Mouse (Mus musculus) MEL-GATA-1-ER (cell line): ENCODE data around the gene Uggt2.
"Not testable (repeated sequence)": the region's sequence is repeated elsewhere in the genome, so short reads cannot be mapped to it uniquely, and the experiment has no call there.

Source experiments
- DNase-seq: peaks from one replicate; pipeline ENCODE4 v3.0.0-alpha.2; 2012; ENCODE audit warnings: low read depth; ENCODE audit errors: extremely low read depth

Gene Uggt2

DNA sequence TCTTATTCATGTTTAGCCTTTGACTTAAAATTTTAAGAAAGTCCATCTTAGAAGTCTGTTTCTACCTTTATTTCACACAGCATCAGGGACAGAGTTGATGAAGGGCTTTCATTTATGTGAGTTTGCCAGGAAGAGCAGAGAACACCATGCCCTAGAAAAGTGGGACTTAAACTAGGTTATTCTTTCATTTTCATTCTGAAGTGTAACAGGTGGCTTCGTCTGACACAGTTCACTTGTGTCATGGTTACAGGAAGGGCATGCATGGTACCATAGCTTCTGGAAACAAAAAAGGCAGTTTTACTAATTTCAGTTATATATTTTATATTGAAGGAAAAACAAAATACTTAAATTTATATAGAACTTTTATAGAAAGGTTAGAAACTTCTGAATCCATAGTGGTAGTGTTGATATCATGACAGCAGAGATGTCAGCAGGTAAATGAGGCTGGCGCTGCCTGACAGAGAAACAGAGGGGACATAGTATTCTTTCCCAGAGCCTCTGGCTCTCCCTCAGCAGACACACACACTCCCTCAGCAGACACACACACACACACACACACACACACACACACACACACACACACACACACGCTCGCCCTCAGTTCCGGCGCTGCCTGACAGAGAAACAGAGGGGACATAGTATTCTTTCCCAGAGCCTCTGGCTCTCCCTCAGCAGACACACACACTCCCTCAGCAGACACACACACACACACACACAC lies 117.4 kb downstream of the Uggt2 start:
- DNase-seq, result not testable (repeated sequence)

DNA sequence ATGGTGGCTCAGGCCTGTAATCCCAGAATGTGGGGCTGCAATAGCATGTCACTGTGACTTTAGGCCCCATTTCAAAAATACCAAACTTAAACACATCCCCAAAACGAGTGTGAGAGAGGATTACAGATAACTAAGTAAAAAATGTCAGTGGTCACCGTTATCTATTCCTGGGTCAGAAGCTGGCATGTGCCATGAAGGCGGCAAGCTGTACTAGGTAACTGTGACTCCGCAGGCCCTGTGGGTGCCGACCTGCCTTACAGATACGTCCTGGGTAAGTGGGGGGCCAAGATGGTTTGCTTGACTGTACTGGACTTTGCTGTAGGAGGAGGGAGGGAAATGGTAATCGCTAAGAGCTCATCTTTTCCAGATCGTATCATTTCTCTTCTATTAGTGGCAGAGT lies 118.3 kb downstream of the Uggt2 start:
- DNase-seq, result no peak

DNA sequence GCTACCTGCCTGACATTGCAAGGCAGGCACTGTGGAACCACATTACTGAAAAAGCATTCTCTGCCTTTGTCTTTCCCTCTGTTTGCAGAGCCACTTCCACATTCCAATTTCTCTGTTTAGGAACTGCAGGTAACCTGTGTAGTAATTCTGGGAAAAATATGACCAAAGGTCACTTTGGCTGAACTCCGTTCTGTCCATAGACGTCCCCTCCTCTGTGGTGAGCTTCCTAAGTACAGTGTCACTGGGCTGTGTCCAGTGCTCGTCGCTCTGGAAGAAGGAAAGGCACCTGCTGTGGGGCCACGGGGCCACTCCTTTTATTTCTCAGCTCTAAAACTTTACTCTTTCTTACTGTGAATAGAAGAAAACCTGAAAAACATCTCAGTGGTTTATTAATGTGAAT lies 118.9 kb downstream of the Uggt2 start:
- no peak for DNase-seq

DNA sequence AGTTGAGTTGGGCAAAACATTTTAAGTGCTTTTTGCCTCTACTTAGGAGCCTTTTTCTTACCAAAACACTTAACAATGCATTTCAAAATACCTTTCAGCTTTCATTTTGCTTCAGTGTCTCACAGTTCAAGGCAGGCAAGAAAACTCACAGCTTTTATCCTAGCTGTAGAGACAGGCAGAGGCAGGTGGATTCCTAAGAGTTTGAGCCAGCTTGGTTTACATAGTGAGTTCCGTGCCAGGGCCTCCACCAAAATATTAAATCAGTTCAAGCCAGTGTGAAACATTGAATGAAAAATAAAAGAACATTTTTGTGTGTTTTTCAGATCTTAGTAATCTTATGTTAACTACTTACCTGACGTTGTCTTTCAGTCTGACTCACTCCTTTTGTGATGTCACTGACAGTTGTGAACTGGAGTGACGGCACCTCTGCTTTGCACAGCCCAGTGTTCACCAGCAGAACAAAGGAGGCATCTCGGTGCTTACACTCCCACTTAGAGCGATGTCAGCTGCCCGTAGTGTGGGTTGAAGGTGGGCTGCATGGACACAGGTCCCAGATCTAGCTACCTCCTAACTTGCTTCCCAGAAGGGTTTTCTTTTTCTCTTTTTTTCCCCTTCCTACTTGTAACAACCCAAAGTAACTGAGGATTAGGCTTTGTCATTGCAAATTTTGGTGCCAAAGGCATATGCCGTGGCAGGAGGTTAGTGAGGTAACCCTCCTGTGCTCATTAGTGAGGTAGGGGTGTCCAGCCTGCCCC lies 119.5 kb downstream of the Uggt2 start:
- DNase-seq, result no peak

DNA sequence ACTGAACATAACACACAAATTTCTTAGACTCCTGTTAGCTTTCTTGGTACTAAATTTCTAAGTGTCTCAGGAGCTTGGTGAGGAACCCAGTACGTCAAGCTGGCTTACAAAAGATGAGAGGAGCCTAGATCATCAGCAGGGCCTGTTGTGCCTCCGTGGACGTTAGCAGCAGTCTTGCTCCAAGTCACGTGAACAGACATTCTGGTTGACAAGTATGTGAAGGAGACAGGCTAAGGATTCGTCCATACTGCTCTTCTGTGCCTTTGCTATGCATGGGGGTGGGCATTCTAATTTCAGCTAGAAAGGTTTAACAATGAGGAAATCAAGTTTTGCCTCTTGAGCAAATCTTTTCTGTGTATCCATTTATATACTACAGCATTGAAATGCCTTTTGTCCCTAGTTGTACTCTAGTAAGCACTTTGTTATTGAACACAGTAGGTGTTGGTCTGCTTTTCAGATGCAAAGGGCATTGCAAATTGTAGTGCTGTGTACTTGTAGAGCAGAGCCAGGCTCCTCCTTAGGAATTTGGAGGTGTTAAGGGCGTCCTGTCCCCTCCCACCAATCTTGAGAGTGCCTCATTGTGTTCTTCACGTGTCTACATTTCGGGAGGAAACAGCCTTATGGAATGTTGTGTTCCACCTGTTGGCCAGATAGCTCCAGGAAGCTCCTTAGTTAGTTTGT lies 122.0 kb downstream of the Uggt2 start:
- DNase-seq, result no peak

DNA sequence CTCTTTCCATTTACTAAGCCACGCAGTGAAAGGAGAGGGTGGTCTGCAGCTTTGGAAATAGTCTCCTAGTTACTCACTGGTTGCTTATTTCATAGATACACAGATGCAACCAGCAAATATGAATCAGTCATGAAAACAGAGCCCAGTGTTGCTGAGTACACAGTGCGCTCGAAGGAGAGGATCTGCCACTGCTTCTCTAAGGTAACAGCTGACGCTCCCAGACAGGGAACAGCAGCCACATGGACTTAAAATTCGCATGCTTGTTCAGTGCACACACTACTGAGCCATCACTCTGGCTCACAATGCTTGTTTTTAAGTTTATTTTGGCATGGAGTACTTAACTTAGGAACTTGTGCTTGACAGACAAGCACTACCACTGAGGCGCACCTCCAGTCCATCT lies 127.0 kb downstream of the Uggt2 start:
- DNase-seq, result no peak

DNA sequence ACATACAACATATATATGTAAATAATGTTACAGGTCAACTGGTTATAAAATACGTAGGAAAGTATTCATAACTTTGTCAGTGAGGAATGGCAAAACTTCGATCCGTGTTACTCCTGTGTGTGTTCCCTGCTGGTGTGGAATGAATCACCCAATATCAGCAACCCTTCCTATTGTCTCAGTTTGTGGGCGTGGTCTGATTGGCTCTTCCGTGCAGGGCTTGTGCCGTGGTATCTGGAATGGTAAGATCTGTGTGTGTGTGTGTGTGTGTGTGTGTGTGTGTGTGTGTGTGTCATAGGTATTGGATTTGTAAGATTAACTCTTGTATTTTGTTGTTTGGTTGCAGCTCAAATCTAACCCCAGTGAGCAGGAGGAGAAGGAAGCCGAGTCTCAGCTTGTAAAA lies 131.6 kb downstream of the Uggt2 start:
- DNase-seq, result no peak

DNA sequence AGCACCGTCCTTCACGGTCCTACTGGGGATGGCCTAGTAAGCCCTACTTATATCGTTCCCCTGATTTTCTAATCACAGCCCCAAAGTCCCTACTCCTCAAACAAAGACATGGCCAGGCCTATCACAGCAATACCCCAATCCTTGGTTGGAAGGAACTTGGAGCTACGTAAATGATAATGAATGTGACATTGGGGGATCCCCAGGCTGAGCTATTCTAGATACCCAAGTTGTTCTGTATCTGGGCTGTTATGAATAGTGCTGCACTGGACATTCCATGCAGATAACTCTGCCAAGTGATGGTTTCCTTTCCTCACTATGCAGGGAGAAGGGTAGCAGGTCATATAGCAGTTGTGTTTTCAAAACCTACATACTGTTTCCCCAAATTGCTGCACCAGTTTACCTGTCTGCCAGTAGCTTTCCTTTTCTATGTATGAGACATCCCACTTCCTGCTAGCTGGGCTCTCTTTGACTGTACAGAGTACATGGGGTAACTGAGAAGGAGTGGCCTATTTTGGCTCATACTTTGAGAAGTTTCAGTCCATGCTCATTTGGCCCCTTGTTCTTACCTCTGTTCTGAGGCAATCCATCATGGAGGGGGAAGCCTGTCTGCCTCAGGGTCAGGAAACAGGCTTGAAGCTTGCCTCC lies 133.8 kb downstream of the Uggt2 start:
- DNase-seq, result no peak

DNA sequence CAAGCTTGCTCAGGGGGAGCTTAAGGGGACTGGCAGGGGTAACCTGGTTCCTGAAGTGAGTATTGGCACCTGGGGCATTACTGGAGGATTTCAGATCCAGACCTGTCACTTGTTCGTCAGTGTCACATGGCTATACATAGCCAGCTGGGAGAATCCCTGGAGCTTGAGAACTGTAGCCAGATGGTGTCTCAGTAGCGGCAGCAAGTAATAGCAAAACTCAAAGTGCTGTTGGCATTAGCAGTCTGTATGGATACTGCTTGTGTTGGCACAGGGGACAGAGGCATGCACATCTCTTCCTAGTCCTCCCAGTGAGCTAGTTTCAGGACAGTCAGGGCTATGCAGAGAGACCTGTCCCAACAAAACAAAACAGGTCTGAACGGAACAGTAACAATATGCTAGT lies 141.2 kb downstream of the Uggt2 start:
- no peak for DNase-seq

DNA sequence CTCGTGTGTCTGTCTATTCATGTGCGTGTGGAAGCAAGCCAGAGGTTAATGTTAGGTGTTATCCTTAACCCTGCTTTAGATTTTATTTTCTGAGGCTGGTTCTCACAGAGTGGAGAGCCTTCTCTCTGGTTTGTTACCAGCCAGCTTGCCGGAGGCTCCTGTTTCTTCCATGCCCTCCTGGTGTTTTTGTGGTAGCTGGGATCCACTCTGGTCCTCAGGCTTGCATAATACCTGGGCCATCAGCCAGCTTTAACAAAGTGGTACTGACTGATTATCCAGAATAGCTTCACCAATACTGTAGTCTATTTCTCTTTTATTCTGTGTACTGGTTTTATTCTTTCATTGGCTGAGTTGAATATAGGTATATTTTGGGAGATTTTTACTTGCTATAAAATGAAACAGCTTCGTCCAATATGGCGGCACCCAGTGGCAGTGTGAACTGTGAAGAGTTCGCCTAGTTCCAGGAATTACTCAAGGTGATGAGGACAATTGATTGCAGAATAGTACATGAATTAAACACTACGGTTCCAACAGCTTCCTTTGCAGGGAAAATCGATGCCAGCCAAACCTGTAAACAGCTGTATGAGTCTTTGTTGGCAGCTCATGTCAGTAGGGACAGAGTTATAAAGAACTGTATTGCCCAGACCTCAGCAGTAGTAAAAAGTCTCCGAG lies 147.2 kb downstream of the Uggt2 start:
- DNase-seq, result no peak

DNA sequence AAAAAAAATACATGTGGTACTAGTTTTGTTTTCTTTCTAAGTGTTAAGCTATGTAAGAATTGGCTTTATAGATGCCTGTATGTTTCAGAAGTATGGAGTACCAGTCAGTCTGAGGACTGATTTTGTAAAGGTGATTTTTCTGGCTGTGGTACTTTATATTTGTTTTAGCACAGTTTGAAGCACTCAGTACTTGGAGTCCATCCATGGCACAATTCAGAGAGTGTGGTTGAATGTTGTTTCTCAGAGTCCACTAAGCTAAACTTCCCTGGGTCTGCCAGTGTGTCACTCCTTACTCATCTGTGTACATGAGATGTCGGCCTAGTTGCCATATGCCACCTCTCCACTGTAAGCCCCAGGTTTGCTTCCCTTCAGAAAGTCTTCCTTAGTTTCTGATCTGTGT lies 150.4 kb downstream of the Uggt2 start:
- no peak for DNase-seq

DNA sequence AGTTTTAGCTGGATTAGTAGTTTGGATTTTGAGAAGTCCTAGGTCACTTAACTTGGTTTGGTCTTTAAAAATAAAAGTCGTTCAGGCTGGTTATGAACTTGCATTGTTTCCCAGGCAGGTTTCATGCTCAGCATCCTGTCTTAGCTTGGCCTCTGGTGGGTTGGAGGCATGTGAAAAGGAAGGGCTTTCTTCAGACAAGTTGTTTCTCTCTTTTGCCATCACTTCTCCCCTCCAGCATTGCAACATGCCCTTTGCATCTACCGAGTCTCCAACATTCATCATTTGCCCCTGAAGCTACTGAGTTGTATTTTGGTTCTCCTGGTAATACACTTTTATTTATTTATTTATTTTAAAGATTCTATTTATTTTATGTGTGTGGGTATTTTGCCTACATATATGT lies 154.5 kb downstream of the Uggt2 start:
- DNase-seq, result no peak

DNA sequence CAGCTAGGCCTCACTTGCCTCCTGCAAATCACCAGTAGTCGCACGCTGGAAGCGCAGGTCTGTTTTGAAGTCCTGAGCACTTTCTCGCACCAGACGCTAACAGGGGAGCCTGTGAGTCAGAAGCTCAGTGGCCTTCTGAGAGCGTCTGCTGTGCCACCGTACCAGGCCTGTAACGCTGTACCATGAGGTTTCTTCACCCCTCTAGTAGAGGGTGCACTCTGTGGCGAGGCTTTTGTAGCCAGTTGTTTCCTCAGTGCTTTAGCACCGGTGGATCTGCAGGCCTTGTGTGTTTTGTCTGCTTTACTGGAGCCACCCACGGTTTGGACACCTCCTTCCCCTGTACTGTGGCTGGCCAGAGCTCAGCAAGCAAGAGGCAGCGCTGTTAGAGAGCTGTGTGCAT lies 157.2 kb downstream of the Uggt2 start:
- no peak for DNase-seq

DNA sequence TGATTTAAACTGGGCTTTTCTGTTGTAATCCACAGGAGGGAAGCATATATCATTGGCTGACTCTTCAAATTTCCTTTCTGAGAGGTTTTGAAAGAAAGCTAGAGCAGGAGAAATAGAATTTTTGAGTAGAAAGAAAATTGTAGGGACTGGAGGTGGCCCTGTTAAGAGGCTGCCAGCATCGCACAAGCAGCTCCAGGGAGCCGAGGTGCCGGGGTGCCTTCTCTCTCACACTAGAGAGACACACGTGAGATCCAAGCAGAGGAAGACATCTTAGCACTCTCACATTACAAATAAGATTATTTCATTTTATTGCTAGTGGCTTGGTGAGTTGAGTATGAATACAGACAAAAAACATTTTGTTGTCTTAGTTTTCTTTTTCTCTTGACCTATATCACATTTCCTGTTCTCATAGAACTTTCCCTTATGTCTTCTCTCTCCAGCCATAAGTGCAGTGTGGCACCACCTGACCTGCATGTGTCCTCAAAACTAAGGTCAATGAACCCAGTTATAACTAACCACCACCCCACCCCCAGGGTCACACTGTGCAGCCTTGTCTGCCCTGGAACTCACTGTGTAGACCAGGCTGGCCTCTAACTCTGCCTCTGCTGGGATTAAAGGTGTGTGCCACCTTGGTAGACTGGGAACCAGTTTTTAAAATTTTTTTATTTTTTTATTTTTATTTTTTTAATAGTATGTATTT lies 158.3 kb downstream of the Uggt2 start:
- no peak for DNase-seq

DNA sequence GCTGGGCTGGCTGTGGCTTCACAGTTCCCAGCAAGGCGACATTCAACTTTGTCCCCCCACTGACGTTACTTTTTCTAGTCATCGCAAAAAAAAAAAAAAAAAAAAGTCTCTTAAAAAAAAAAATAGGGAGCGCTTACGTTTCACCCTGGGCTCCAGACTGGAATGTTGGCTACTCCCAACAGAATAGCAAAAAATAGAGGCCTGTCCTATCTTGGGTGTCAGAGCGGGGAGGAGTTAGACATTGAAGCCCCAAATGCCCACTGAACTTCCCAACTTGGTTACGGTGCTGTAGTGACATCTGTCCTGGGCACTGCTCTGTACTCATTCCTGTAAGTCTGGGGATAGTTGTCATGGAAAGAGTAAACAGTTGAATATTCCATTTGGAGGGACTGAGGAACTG lies 160.7 kb downstream of the Uggt2 start:
- no peak for DNase-seq

DNA sequence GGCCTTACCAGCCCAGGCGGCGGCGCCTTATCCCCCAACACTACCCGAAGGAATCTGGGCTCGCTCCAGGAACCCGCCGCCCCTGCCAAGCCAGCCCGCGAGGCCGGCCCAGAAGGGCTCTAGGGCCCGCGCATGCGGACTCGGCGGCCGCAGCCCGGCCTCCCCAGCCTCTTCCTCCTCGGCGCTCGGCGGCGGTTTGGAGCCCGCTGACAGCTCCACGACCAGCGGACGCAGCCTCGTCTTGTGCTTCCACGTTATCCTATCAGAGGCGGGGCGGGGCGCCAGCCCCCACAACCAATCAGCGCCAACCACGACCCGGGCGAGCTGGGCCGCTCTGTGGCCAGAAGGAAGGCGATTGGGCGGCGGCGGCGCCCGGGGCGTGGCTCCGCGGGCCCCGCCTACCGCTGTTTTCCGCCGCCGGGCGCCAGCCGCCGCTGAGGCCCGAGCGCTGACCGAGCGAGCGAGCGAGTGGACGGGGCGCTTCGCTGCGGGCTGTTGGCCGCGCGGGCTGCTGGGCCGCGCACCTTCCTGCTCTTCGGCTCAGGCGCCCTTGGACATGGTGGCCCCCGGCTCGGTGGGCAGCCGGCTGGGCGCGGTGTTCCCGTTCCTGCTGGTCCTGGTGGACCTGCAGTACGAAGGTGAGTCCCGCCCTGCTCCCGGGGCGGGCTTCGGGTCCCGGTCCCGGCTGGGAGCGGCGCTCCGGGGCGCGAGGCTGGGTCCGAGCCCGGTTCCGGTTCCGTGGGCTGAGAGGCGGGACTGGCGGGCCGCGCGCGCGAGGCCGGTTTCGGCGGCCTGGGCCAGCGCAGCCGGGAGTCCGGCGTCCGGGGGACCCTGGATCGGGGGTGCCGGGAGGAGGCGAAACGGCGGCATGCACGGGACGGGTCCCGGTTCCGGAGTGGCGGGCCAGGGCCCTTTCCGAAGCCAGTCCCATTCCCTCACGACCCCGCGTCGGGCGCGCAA lies 161.4 kb downstream of the Uggt2 start, which contains the start of gene Dnajc3:
Gene Dnajc3 (plus strand): TSS at position 444 of the 960 bp plus-strand sequence.
- DNase-seq, result peak; percentile 73

DNA sequence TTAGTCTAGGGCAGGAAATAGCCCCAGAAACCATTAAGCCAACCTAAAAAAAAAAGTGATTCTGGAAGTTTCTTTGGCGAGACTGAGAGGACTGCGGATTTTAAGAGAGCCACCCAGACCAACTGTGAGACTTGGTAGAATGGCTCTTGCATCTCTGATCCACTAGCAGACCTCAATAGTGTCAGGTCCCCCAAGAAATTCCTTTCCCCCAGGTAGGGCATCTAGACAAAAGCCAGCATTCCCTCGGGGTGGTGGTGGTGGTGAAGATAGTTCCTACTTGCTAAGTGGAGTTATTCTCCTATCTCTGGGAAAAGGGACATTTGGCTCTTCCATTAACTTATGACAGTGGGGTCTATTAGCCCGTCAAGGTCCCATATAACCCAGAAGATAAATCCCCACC lies 162.3 kb downstream of the Uggt2 start:
- DNase-seq, result no peak

DNA sequence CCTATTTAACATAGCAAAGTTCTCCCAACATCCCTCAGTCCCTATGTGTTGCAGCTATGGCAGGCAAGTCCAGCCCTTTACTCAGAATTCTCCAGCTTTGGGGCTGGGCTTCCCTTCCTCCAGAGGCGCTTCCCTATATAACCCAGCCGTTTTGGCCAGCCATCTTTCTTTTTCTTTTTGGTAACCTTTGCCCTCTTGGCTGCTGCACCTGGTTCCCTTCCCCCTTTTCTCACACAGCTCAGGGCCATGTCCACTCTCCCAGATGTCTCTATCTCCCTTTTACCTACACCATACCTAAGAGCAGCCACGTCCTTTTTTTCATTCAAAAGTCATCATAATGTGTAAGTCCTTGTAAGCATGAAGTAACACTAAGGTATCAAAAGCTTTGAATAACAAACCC lies 163.0 kb downstream of the Uggt2 start:
- no peak for DNase-seq
